Mouse (Mus musculus): ENCODE measurements around the gene Kmt2b.

DNA sequence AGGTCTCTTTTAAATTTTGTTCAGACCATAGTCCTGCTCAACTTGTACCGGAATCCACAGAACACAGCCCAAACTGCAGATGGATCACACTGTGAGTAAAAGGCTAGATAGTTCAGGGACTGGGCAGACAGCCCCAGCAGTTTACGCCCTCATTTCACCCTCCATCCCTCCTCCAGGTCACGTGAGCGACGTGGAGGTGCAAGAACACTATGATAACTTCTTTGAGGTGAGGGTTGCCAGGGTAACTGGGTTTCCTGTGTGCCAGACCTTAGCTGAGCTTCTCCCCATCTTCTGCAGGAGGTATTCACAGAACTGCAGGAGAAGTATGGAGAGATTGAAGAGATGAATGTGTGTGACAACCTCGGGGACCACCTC lies 24.6 kb downstream of the Kmt2b start:
- TF ChIP-seq CTCF (IDR thresholded peaks at IDR 0.05) (no peak), POLR2A (IDR thresholded peaks at IDR 0.05; ENCODE audit: insufficient read depth, low read depth, low read length) (no peak)

Data from heart, adult 2 months (tissue).